Mouse (Mus musculus) lung, postnatal 0 days (tissue): ENCODE results near the gene Olfr186. TPM values are rescaled to one million over a fixed set of nuclear protein-coding genes. Genes with fewer than 3 reads are reported as not detected.

Source experiments
- ATAC-seq: fragments of 200-750 bp; cut with Nextera tagmentation; 2 replicates; pipeline ENCODE4 v1.8.0; 2017; ENCODE audit warnings: moderate library complexity
- DNase-seq: peaks from one replicate; pipeline ENCODE4 v3.0.0-alpha.2; 2016; ENCODE audit warnings: low spot score
- H3K27ac ChIP-seq: fragments of 300-500 bp; sonication (generic); 2 replicates; pipeline ENCODE4 v1.5.1; 2014; ENCODE audit warnings: antibody characterized with exemption, mild to moderate bottlenecking, low read length, mixed read lengths
- H3K27me3 ChIP-seq: fragments of 300-500 bp; sonication (generic); replicated peaks from 2 replicates; pipeline ENCODE4 v1.6.1; 2014; ENCODE audit warnings: low read length, mixed read lengths; ENCODE audit not compliant: insufficient read depth
- H3K36me3 ChIP-seq: fragments of 300-500 bp; sonication (generic); 2 replicates; pipeline ENCODE4 v1.6.1; 2014; ENCODE audit warnings: low read length, mixed read lengths; ENCODE audit not compliant: insufficient read depth
- H3K4me1 ChIP-seq: fragments of 300-500 bp; sonication (generic); 2 replicates; pipeline ENCODE4 v1.6.1; 2014; ENCODE audit warnings: antibody characterized with exemption, low read depth, low read length, mixed read lengths; ENCODE audit not compliant: insufficient read depth
- H3K4me2 ChIP-seq: fragments of 300-500 bp; sonication (generic); replicated peaks from 2 replicates; pipeline ENCODE4 v1.6.1; 2014; ENCODE audit warnings: low read depth, mild to moderate bottlenecking, low read length, moderate library complexity, mixed read lengths
- H3K4me3 ChIP-seq: fragments of 300-500 bp; sonication (generic); 2 replicates; pipeline ENCODE4 v1.5.1; 2014; ENCODE audit warnings: low read depth, low read length
- H3K9ac ChIP-seq: fragments of 300-500 bp; sonication (generic); replicated peaks from 2 replicates; pipeline ENCODE4 v1.6.1; 2014; ENCODE audit warnings: low read depth, mild to moderate bottlenecking
- H3K9me3 ChIP-seq: fragments of 300-500 bp; sonication (generic); 2 replicates; pipeline ENCODE4 v1.6.1; 2016; ENCODE audit warnings: low read length, mixed read lengths
- CTCF ChIP-seq: IDR thresholded peaks from 2 replicates; pipeline ENCODE4 v1.5.1; 2016; ENCODE audit warnings: antibody characterized with exemption, mild to moderate bottlenecking
- EP300 ChIP-seq: IDR thresholded peaks from 2 replicates; pipeline ENCODE4 v1.6.1; 2016; ENCODE audit warnings: antibody characterized with exemption, mild to moderate bottlenecking, control low read depth
- WGBS: fragments of 180-500 bp; shearing (Covaris S2); extraction: QIAGEN DNeasy Blood & Tissue Kit; methylation state at CpG from one replicate; pipeline ENCODE4 v1.1.7; 2014; 5-methylcytosine and 5-hydroxymethylcytosine counted together
- polyA plus RNA-seq: library from polyadenylated mRNA; unstranded; fragments of >200 nt; fragmentation: Nextera tagmentation; extraction: Ambion mirVana; gene quantifications from 2 replicates; pipeline ENCODE4 v1.2.1, GENCODE M21; 2015

Olfr186 gene
- polyA plus RNA-seq, 1 experiment from 2014 or later = not detected

DNA sequence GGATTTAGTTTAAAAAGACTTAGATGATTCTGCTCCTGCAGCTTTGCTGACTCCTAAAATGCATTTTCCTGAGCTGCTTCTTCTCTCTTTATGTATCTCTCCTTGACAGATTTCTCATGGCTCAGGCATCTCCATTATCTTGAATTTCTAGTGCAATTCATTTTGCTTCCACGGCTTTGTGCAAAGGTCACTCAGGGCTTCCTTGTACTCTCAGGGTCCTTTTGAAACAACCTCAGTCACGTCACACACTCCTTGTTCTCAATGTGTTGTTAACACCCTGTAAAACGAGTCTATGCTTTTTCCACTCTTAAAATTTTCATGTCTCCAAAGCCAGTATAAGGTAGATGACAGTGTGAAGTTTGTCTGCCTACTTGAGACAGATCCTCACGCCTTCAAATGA is 17.5 kb upstream of the Olfr186 start:
- Histone ChIP-seq H3K27me3 (no peaks in the 10 kb centered on the region), H3K9ac (no peak overlapping the region), H3K4me1 (no peaks in the 10 kb centered on the region), H3K27ac (no peak overlapping the region), H3K36me3 (no peaks in the 10 kb centered on the region), H3K4me3 (no peak overlapping the region), H3K4me2 (no peak overlapping the region), H3K9me3 (no peaks in the 10 kb centered on the region)
- 50% methylated on average over 4 of the region's 4 CpGs for WGBS
- no peak for ATAC-seq
- TF ChIP-seq EP300 (no peak), CTCF (no peak)
- DNase-seq = no peak

DNA sequence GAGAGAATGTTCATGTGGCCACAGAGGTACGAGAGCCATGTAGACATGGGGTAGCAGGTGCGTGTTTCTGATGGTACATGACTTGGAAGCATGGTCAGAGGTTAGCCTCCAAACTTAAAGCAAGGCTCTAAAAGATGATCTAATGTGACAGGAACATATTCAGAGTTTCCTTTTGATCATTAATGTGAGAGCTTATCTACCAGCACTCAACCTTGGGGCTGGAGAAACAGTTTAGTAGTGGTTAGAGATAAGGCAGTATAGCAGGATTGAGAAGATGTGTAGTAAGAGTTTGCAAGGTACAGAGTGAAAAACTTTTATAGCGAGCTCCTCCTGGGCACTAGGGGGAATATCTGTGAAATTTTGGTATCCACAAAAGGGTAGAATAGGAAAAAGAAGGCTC is 15.7 kb upstream of the Olfr186 start:
- no peak overlapping the region for H3K4me3 ChIP-seq
- TF ChIP-seq EP300 (no peak), CTCF (no peak)
- no peaks in the 10 kb centered on the region for H3K4me1 ChIP-seq
- H3K27ac ChIP-seq = no peak overlapping the region
- no peaks in the 10 kb centered on the region for H3K36me3 ChIP-seq
- DNase-seq (no peak), ATAC-seq (no peak)
- no peak overlapping the region for H3K4me2 ChIP-seq
- 74% methylated on average over 3 of the region's 3 CpGs for WGBS
- no peak overlapping the region for H3K9ac ChIP-seq
- no peaks in the 10 kb centered on the region for H3K9me3 ChIP-seq
- no peaks in the 10 kb centered on the region for H3K27me3 ChIP-seq

DNA sequence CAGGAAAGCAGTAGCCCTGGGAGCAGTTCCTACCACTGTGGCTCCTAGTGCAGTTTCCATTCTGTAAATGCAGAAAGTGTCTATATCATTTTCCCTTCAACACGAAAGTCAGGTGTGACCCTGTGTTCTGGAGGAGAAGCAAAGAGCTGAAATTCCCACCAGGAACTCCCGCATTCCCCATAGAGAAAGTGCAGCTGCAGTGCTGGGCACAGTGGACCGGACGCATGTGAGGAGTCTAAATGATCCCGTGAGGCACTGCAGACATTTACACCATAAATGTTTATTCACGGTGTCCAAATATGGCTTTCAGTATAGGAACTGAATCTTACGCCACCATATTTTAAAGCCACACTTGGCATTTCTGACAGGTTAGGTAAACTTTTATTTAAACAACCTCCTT is 9.6 kb upstream of the Olfr186 start, which contains the start of gene Olfr187:
Gene Olfr187 (minus strand): TSS at position 58 of the 400 bp plus-strand sequence.
- no peak within 1 kb of the TSS for H3K9ac ChIP-seq
- TF ChIP-seq CTCF (no peak), EP300 (no peak)
- no peaks in the 10 kb centered on the region for H3K27me3 ChIP-seq
- no peak within 1 kb of the TSS for H3K4me3 ChIP-seq
- no peaks in the 10 kb centered on the region for H3K36me3 ChIP-seq
- H3K27ac ChIP-seq = no peak within 1 kb of the TSS
- ATAC-seq (no peak), DNase-seq (no peak)
- 60% methylated on average over 7 of the region's 7 CpGs for WGBS
- H3K4me1 ChIP-seq = no peaks in the 10 kb centered on the region
- H3K4me2 ChIP-seq = no peak within 1 kb of the TSS
- H3K9me3 ChIP-seq = no peaks in the 10 kb centered on the region

DNA sequence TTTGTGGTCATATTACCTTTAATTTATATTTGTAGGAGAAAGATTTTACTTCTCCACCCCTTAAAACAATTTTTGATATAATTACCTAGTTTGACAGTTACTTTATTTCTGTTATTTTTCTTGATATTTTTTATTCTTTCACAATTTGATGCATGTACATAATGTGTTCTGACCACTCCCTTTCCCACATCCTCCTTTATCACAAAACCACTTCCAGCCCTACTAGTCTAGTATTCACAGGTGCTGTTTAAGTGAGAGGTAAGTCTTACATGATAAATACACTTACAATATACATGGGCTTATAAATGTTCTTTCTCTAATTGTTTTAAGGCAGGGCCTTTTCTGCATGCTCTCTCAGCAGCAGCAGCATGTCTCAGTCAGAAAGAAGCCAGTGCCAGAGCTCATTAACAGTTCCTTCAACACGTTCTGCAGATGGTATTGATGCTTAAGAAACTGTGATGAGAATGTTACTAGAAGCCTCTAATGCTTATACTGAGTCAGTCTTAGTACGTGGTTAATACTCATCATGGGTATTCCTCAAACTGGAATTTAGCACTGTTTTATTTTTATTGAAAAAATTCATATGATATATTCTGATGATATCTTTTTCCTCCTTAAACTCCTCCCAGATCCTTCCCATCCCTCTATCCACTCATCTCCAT is 16.6 kb downstream of the Olfr186 start:
- Histone ChIP-seq H3K4me3 (no peak overlapping the region), H3K4me1 (no peaks in the 10 kb centered on the region), H3K36me3 (no peaks in the 10 kb centered on the region), H3K27me3 (no peaks in the 10 kb centered on the region), H3K27ac (no peak overlapping the region), H3K9ac (no peak overlapping the region), H3K4me2 (no peak overlapping the region), H3K9me3 (no peaks in the 10 kb centered on the region)
- ATAC-seq (no peak), DNase-seq (no peak)
- TF ChIP-seq EP300 (no peak), CTCF (no peak)
- 52% methylated on average over 2 of the region's 2 CpGs for WGBS

DNA sequence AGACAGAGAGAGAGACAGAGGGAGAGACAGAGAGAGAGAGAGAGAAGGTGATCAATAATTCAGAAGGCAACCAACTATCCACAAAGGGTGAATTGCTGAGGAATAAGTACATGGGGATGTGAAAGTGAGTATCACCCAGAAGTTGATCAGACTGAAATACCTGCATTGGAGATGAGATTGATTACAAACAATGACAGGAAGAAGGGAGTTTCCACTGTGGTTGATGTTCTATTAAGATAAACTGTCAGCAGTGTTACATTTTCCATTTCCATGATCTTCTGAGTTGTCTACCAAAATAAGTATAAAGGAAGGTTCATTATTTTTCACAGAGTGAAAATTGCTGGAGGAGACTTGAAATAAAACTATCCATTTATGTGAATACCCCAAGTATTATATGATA is 22.9 kb downstream of the Olfr186 start:
- no peak for DNase-seq
- Histone ChIP-seq H3K9me3 (no peaks in the 10 kb centered on the region), H3K36me3 (no peaks in the 10 kb centered on the region), H3K4me2 (no peak overlapping the region), H3K4me1 (no peaks in the 10 kb centered on the region), H3K9ac (no peak overlapping the region), H3K27me3 (no peaks in the 10 kb centered on the region), H3K4me3 (no peak overlapping the region), H3K27ac (no peak overlapping the region)
- ATAC-seq = no peak
- TF ChIP-seq EP300 (no peak), CTCF (no peak)

DNA sequence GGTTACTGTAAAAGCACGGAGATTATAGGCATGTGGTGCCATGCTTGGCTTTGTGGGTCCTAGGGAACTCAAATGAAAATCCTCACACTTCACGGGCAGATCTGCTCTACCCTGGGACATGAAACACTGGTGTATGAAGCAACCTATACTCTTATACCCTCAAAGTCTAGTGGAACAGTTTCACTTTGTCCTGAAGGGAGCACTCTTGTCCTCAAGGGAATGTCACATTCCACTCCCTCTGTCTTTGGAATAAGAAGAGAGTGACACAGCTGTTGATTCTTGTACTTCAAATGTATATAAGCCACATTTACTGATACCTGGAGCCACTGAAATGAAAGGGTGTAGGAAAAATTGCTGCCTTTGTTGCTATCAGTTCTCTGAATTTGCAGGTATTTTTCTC is 35.0 kb downstream of the Olfr186 start, which contains the start of gene Olfr183:
Gene Olfr183 (plus strand): TSS at position 301 of the 400 bp plus-strand sequence.
- DNase-seq (no peak), ATAC-seq (no peak)
- WGBS = 69% methylated on average over 2 of the region's 2 CpGs
- Histone ChIP-seq H3K36me3 (no peaks in the 10 kb centered on the region), H3K27ac (no peak within 1 kb of the TSS), H3K27me3 (no peaks in the 10 kb centered on the region), H3K9me3 (no peaks in the 10 kb centered on the region), H3K4me2 (no peak within 1 kb of the TSS), H3K4me3 (no peak within 1 kb of the TSS), H3K9ac (no peak within 1 kb of the TSS), H3K4me1 (no peaks in the 10 kb centered on the region)
- no peak for TF ChIP-seq EP300
- no peak for TF ChIP-seq CTCF

Other genes starting within 250 kb of the Olfr186 start
- not detected in 2 replicates for gene Olfr173, start 230.0 kb downstream of the Olfr186 start, polyA plus RNA-seq
- not detected in 2 replicates for gene Olfr175-ps1, start 203.5 kb downstream of the Olfr186 start, polyA plus RNA-seq
- gene Olfr177, start 155.5 kb downstream of the Olfr186 start, polyA plus RNA-seq = not detected in 2 replicates
- gene Olfr178, start 138.2 kb downstream of the Olfr186 start, polyA plus RNA-seq = not detected in 2 replicates
- not detected in 2 replicates for gene Olfr181, start 101.5 kb downstream of the Olfr186 start, polyA plus RNA-seq
- not detected in 2 replicates for gene Olfr180, start 100.9 kb downstream of the Olfr186 start, polyA plus RNA-seq
- not detected in 2 replicates for gene Olfr183, start 34.9 kb downstream of the Olfr186 start, polyA plus RNA-seq
- gene Olfr187, start 9.5 kb upstream of the Olfr186 start, polyA plus RNA-seq = not detected in 2 replicates
- gene Olfr190, start 47.7 kb upstream of the Olfr186 start, polyA plus RNA-seq = not detected in 2 replicates
- not detected in 2 replicates for gene Olfr191, start 59.5 kb upstream of the Olfr186 start, polyA plus RNA-seq
- gene Olfr193, start 81.6 kb upstream of the Olfr186 start, polyA plus RNA-seq = not detected in 2 replicates
- gene Olfr194, start 90.8 kb upstream of the Olfr186 start, polyA plus RNA-seq = not detected in 2 replicates
- gene Olfr195, start 116.8 kb upstream of the Olfr186 start, polyA plus RNA-seq = not detected in 2 replicates
- gene Olfr196, start 140.2 kb upstream of the Olfr186 start, polyA plus RNA-seq = not detected in 2 replicates
- not detected in 2 replicates for gene Olfr198, start 173.2 kb upstream of the Olfr186 start, polyA plus RNA-seq
- gene Olfr199, start 189.5 kb upstream of the Olfr186 start, polyA plus RNA-seq = not detected in 2 replicates
- gene Olfr201, start 242.3 kb upstream of the Olfr186 start, polyA plus RNA-seq = not detected in 2 replicates